Mouse (Mus musculus) limb, embryonic 11.5 days (tissue): Measurements from ENCODE around the gene Ehd2. TPM values are rescaled to one million over a fixed set of nuclear protein-coding genes. Genes with fewer than 3 reads are reported as not detected.
"Not testable (repeated sequence)": the region's sequence is repeated elsewhere in the genome, so short reads cannot be mapped to it uniquely, and the experiment has no call there.

Experiments used
- ATAC-seq: fragments of 200-750 bp; cut with Nextera tagmentation; 2 replicates; pipeline ENCODE4 v1.8.0; 2017; ENCODE audit warnings: low read depth; ENCODE audit not compliant: insufficient number of reproducible peaks, low FRiP score, low TSS enrichment
- DNase-seq: peaks from one replicate; pipeline ENCODE4 v3.0.0-alpha.2; 2015; ENCODE audit warnings: low spot score
- H3K27ac ChIP-seq: fragments of 300-500 bp; sonication (generic); replicated peaks from 2 replicates; pipeline ENCODE4 v1.5.1; 2014; ENCODE audit warnings: low read depth, mild to moderate bottlenecking, low read length
- H3K27me3 ChIP-seq: fragments of 300-500 bp; sonication (generic); 2 replicates; pipeline ENCODE4 v1.6.1; 2014; ENCODE audit warnings: mild to moderate bottlenecking, low read length, mixed read lengths; ENCODE audit not compliant: control insufficient read depth, insufficient read depth
- H3K36me3 ChIP-seq: fragments of 300-500 bp; sonication (generic); 2 replicates; pipeline ENCODE4 v1.6.1; 2014; ENCODE audit warnings: mild to moderate bottlenecking, low read length, moderate library complexity, mixed read lengths; ENCODE audit not compliant: control insufficient read depth, insufficient read depth
- H3K4me1 ChIP-seq: fragments of 300-500 bp; sonication (generic); 2 replicates; pipeline ENCODE4 v1.6.1; 2014; ENCODE audit warnings: low read length, mixed read lengths; ENCODE audit not compliant: control insufficient read depth, insufficient read depth
- H3K4me2 ChIP-seq: fragments of 300-500 bp; sonication (generic); 2 replicates; pipeline ENCODE4 v1.6.1; 2014; ENCODE audit warnings: low read depth, mild to moderate bottlenecking, moderate library complexity; ENCODE audit not compliant: severe bottlenecking
- H3K4me3 ChIP-seq: fragments of 300-500 bp; sonication (generic); 2 replicates; pipeline ENCODE4 v1.5.1; 2014; ENCODE audit warnings: low read depth, low read length
- H3K9ac ChIP-seq: fragments of 300-500 bp; sonication (generic); 2 replicates; pipeline ENCODE4 v1.6.1; 2014; ENCODE audit warnings: mild to moderate bottlenecking, low read length
- H3K9me3 ChIP-seq: fragments of 300-500 bp; sonication (generic); 2 replicates; pipeline ENCODE4 v1.6.1; 2016; ENCODE audit warnings: low read length; ENCODE audit not compliant: control insufficient read depth
- WGBS: fragments of 180-500 bp; shearing (Covaris S2); extraction: QIAGEN DNeasy Blood & Tissue Kit; methylation state at CpG from one replicate; pipeline ENCODE4 v1.1.7; 2014; 5-methylcytosine and 5-hydroxymethylcytosine counted together
- polyA plus RNA-seq: library from polyadenylated mRNA; unstranded; fragments of >200 nt; fragmentation: Nextera tagmentation; extraction: Ambion mirVana; gene quantifications from 2 replicates; pipeline ENCODE4 v1.2.1, GENCODE M21; 2014

The Ehd2 gene
- polyA plus RNA-seq, 1 experiment from 2014 or later: 8.1 TPM

GRCm38 (mm10) chr7:15918371-15918770, 49.0 kb downstream of the Ehd2 start:
- no peaks in the 10 kb centered on the region for H3K27me3 ChIP-seq
- no peak for ATAC-seq

DNA sequence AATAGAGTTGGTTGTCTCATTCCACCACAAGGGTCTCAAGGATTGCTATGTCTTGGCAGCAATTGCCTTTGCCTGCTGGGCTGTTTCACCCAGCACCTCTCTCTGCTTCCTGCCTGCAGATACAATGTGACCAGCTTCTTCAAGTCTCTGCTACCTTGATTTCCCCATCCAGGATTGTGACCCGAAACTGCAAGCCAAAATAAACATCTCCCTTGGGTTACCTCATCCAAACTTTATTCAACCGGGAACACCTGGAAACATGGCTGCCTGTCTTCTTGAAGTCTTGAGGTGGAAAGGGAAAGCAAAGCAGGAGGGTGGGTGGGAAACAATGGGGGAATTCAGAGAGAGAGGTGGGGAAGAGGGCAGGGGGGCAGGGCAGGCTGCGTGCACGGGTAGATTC, 50.4 kb downstream of the Ehd2 start:
- Histone ChIP-seq H3K4me3 (no peak overlapping the region), H3K9ac (no peak overlapping the region), H3K36me3 (peaks cover 14% of the 10 kb centered on the region), H3K4me2 (no peak overlapping the region), H3K27ac (no peak overlapping the region), H3K9me3 (no peaks in the 10 kb centered on the region), H3K4me1 (peaks cover 11% of the 10 kb centered on the region), H3K27me3 (no peaks in the 10 kb centered on the region)
- DNase-seq (no peak), ATAC-seq (no peak)
- 82% methylated on average over 4 of the region's 4 CpGs for WGBS

More at GRCm38 (mm10) chr7:15918371-15918770, 49.0 kb downstream of the Ehd2 start:
- Histone ChIP-seq H3K4me2 (no peak overlapping the region), H3K36me3 (peaks cover 14% of the 10 kb centered on the region), H3K4me1 (peaks cover 11% of the 10 kb centered on the region), H3K9me3 (no peaks in the 10 kb centered on the region), H3K9ac (no peak overlapping the region), H3K27ac (no peak overlapping the region), H3K4me3 (no peak overlapping the region)
- DNase-seq: no peak

DNA sequence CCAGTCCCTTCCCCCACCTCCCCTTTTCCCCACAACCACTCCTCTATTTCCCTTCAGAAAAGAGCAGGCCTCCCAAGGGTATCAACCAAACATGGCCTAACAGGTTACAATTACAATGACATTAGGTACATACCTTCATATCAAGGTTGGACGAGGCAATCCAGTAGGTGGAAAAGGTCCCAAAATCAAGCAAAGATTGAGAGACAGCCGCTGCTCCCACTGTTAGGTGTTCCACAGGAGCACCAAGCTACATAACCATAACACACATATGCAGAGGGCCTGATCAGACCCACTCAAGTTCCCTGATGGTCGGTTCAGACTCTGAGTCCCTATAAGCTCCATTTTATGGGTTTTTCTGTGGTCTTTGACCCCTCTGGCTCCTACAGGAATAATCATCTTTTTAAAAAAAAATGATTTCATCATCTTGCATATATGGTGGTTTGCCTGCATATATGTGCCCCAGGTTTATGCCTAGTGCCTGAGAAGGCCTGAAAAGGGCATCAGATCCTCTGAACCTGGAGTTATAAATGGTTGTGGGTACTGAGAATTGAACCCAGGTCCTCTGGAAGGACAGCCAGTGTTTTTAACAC, 51.1 kb downstream of the Ehd2 start:
- Histone ChIP-seq H3K9me3 (no peaks in the 10 kb centered on the region), H3K4me1 (peaks cover 10% of the 10 kb centered on the region), H3K4me2 (no peak overlapping the region), H3K27ac (no peak overlapping the region), H3K36me3 (peaks cover 14% of the 10 kb centered on the region), H3K4me3 (no peak overlapping the region), H3K27me3 (no peaks in the 10 kb centered on the region), H3K9ac (no peak overlapping the region)
- 75% methylated on average over 3 of the region's 3 CpGs for WGBS
- ATAC-seq (no peak), DNase-seq (no peak)

DNA sequence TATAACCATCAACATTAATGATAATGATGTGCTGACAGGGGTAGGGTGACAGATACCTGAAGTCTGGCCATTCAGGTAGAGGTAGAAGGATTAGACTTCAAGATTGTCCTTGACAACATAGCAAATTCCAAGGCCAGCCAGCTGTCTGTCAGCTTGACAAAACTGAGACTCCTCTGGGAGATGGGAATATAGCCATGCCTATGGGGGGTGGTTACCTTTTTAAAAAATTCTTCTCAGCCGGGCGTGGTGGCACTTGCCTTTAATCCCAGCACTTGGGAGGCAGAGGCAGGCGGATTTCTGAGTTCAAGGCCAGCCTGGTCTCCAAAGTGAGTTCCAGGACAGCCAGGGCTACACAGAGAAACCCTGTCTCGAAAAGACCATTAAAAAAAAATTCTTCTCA, 51.7 kb downstream of the Ehd2 start:
- WGBS: 88% methylated on average over 4 of the region's 4 CpGs
- peaks cover 14% of the 10 kb centered on the region for H3K36me3 ChIP-seq
- not testable (repeated sequence) for H3K4me1 ChIP-seq, H3K27ac ChIP-seq, H3K27me3 ChIP-seq, H3K4me3 ChIP-seq, H3K4me2 ChIP-seq, DNase-seq, H3K9me3 ChIP-seq, ATAC-seq, H3K9ac ChIP-seq

DNA sequence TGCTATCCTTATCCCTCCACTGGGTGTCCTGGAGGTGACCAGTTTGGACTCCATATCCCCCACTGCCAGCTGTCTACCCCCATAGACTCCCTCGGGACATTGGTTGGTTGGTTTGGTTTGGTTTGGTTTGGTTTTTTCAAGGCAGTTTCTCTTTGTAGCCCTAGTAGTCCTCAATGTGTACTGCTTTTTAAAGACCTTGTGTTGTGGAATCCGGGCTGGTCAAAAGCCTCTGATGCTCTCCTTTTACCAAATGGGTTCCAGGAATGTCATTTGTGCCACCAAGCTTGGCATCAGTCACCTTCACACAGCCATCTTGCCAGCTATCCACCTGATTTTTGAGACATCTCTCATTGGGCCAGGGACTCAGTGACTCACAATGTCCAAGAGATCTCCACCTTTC, 52.6 kb downstream of the Ehd2 start:
- no peak for ATAC-seq
- Histone ChIP-seq H3K27ac (no peak overlapping the region), H3K4me2 (no peak overlapping the region), H3K9ac (no peak overlapping the region), H3K9me3 (no peaks in the 10 kb centered on the region), H3K4me3 (no peak overlapping the region), H3K27me3 (no peaks in the 10 kb centered on the region), H3K36me3 (peaks cover 8% of the 10 kb centered on the region), H3K4me1 (no peaks in the 10 kb centered on the region)
- no peak for DNase-seq
- 73% methylated on average over 2 of the region's 2 CpGs for WGBS

DNA sequence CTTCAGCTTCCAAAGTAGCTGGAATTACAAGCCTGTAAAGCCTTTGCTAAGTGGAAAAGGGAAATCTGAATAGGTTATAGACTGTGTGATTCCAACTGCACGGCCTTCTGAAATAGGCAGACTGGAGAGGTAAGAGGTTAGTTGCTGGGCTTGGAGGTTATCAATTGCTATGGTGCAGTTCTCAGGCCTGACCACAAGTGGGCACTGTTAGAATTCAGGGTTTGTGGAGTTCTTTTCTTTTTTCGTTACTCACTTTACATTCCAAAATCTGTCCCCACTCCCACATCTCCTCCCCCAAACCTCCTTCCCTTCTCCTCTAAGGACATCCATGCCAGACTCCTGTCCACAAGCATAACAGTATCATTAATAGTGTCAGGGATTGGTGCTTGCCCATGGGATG, 53.1 kb downstream of the Ehd2 start:
- no peaks in the 10 kb centered on the region for H3K4me1 ChIP-seq
- DNase-seq (peak; percentile 65), ATAC-seq (no peak)
- H3K36me3 ChIP-seq: peaks cover 4% of the 10 kb centered on the region
- H3K4me2 ChIP-seq: no peak overlapping the region
- no peak overlapping the region for H3K4me3 ChIP-seq
- no peak overlapping the region for H3K9ac ChIP-seq
- no peak overlapping the region for H3K27ac ChIP-seq
- H3K27me3 ChIP-seq: no peaks in the 10 kb centered on the region
- H3K9me3 ChIP-seq: no peaks in the 10 kb centered on the region
- WGBS: 41% methylated on average over 2 of the region's 2 CpGs

DNA sequence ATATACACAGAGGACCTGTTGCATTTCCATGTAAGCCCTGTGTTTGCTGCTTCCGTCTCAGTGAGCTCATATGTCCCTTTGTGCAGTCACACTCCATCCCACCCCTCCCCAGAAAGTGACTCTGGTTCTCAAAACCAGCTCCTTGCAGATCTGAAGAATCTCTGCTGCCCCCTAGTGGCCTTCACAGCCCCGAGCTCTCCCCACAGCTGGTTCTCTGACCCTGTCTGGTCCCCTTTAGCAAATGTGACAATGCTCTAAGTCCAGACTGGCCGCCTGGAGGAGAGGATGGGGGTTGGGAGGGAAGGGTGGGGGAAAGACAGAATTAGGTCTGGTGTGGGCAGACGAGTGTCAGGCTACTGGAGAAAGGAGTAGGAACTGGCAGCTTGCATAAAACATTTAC, 55.2 kb downstream of the Ehd2 start:
- no peaks in the 10 kb centered on the region for H3K4me1 ChIP-seq
- 2% methylated on average over 4 of the region's 4 CpGs for WGBS
- H3K9ac ChIP-seq: no peak overlapping the region
- no peaks in the 10 kb centered on the region; the same call in 1 of the 2 replicates for H3K36me3 ChIP-seq
- DNase-seq (peak; percentile 93), ATAC-seq (peak; percentile 56; the same call in 1 of the 2 replicates)
- H3K4me3 ChIP-seq: no peak overlapping the region
- no peak overlapping the region for H3K27ac ChIP-seq
- no peak overlapping the region for H3K4me2 ChIP-seq
- no peaks in the 10 kb centered on the region for H3K27me3 ChIP-seq
- H3K9me3 ChIP-seq: no peaks in the 10 kb centered on the region

- Histone ChIP-seq H3K9me3 (no peaks in the 10 kb centered on the region), H3K27ac (no peak overlapping the region), H3K9ac (no peak overlapping the region), H3K4me3 (no peak overlapping the region), H3K27me3 (no peaks in the 10 kb centered on the region), H3K4me1 (no peaks in the 10 kb centered on the region), H3K36me3 (no peaks in the 10 kb centered on the region), H3K4me2 (no peak overlapping the region)
- 81% methylated on average over 5 of the region's 5 CpGs for WGBS
- no peak for ATAC-seq
- no peak for DNase-seq
Observed at GRCm38 (mm10) chr7:15910521-15910920, 56.8 kb downstream of the Ehd2 start.

DNA sequence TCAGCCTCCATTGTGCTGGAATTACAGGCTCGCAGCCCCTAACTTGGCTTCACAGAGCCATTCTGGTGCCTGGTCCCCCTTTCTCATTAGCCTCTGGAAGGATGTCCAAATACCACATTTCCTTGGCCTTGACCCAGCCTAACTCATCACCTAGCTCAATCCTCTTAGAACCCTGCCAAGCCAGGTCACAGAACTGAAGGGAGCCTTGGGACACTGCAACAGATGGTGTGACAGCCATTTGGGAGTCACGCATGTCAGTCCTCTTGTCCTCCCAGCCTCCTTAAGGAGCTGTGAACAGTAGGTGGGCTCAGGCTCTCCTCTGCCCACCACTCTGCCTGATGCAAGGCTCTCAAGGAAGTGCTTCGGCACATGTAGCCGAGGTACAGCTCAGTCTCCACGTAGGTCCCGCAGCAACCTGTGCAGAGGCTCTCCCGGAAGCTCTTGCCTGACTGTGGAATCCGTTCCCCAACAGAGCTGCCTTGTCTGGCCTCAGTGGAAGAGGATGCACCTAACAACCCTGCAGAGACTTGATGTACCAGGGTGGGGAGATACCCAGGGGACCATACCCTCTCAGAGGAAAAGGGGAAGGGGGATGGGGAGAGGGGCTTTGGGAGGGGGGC, 59.3 kb downstream of the Ehd2 start:
- DNase-seq: no peak
- no peak overlapping the region for H3K9ac ChIP-seq
- H3K4me1 ChIP-seq: no peaks in the 10 kb centered on the region
- H3K9me3 ChIP-seq: no peaks in the 10 kb centered on the region
- no peaks in the 10 kb centered on the region for H3K36me3 ChIP-seq
- H3K27ac ChIP-seq: no peak overlapping the region
- no peak for ATAC-seq
- no peak overlapping the region for H3K4me3 ChIP-seq
- H3K27me3 ChIP-seq: no peaks in the 10 kb centered on the region
- WGBS: 80% methylated on average over 8 of the region's 8 CpGs
- H3K4me2 ChIP-seq: no peak overlapping the region
